Mouse (Mus musculus) small intestine, adult 2 months (tissue): ENCODE measurements around the gene Ap1ar. TPM values are rescaled to one million over a fixed set of nuclear protein-coding genes. Genes with fewer than 3 reads are reported as not detected.

ENCODE experiments used
- H3K27ac ChIP-seq: fragments of 200-500 bp; 2 replicates; pipeline ENCODE4 v1.5.1; 2012; ENCODE audit warnings: low read depth, low read length, control low read depth, inconsistent platforms; ENCODE audit not compliant: insufficient read depth
- H3K27me3 ChIP-seq: fragments of 200-500 bp; 2 replicates; pipeline ENCODE4 v1.6.1; 2012; ENCODE audit warnings: mild to moderate bottlenecking, moderate library complexity, low read length, inconsistent platforms; ENCODE audit not compliant: control insufficient read depth, insufficient read depth
- H3K36me3 ChIP-seq: fragments of 200-500 bp; 2 replicates; pipeline ENCODE4 v1.6.1; 2012; ENCODE audit warnings: mild to moderate bottlenecking, low read length, control low read depth, inconsistent platforms; ENCODE audit not compliant: control insufficient read depth, insufficient read depth
- H3K4me1 ChIP-seq: fragments of 200-500 bp; 2 replicates; pipeline ENCODE4 v1.6.1; 2012; ENCODE audit warnings: low read length, inconsistent platforms, mixed read lengths; ENCODE audit not compliant: control insufficient read depth, insufficient read depth, insufficient read length
- H3K4me3 ChIP-seq: fragments of 200-500 bp; 2 replicates; pipeline ENCODE4 v1.5.1; 2012; ENCODE audit warnings: low read depth, mild to moderate bottlenecking, control low read depth, inconsistent platforms, low read length, moderate library complexity
- CTCF ChIP-seq: fragments of 200-500 bp; IDR thresholded peaks from 2 replicates; pipeline ENCODE4 v1.5.1; 2012; ENCODE audit warnings: low read depth, mild to moderate bottlenecking, control low read depth, inconsistent platforms, low read length, moderate library complexity, mixed read lengths; ENCODE audit not compliant: insufficient replicate concordance, insufficient read length; ENCODE audit errors: extremely low read depth
- POLR2A ChIP-seq: fragments of 200-500 bp; IDR thresholded peaks from 2 replicates; pipeline ENCODE4 v1.6.1; 2012; ENCODE audit warnings: low read depth, mild to moderate bottlenecking, control low read depth, inconsistent platforms, low read length, moderate library complexity
- WGBS: fragments of 180-500 bp; shearing (Covaris S2); methylation state at CpG from one replicate; pipeline ENCODE4 v1.1.7; 2018; 5-methylcytosine and 5-hydroxymethylcytosine counted together
- polyA plus RNA-seq: library from polyadenylated mRNA; depleted of rRNA; stranded (reverse); fragments of >200 nt; gene quantifications from 2 replicates; pipeline ENCODE4 v1.2.3, GENCODE M21; 2012

Ap1ar gene
- polyA plus RNA-seq, 1 experiment: 38.8 TPM

DNA sequence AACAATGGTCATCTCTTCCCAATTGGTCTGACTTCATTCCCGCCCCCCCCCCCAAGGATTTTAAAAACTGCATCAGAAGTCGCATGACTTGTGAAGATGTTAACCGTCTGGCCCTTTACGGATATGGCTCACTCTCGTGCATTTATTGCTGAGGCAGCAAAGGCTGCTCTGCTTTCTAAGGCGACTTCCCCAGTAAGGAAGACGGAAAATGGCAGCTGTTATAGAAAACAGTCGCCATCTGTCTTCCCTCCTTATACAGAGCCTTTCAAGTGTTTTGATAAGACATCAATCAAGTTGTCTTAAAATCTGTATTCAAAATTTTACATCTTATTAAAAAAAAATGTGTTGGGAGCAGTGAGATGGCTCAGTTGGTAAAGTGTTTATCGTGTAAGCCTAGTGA is 15.4 kb upstream of the Ap1ar start:
- WGBS: 87% methylated on average over 9 of the region's 9 CpGs
- no peaks in the 10 kb centered on the region for H3K36me3 ChIP-seq
- TF ChIP-seq POLR2A (no peak), CTCF (no peak)
- no peaks in the 10 kb centered on the region for H3K27me3 ChIP-seq
- H3K4me1 ChIP-seq: peaks cover 9% of the 10 kb centered on the region; the same call in 1 of the 2 replicates
- H3K27ac ChIP-seq: no peak overlapping the region
- no peak overlapping the region for H3K4me3 ChIP-seq

DNA sequence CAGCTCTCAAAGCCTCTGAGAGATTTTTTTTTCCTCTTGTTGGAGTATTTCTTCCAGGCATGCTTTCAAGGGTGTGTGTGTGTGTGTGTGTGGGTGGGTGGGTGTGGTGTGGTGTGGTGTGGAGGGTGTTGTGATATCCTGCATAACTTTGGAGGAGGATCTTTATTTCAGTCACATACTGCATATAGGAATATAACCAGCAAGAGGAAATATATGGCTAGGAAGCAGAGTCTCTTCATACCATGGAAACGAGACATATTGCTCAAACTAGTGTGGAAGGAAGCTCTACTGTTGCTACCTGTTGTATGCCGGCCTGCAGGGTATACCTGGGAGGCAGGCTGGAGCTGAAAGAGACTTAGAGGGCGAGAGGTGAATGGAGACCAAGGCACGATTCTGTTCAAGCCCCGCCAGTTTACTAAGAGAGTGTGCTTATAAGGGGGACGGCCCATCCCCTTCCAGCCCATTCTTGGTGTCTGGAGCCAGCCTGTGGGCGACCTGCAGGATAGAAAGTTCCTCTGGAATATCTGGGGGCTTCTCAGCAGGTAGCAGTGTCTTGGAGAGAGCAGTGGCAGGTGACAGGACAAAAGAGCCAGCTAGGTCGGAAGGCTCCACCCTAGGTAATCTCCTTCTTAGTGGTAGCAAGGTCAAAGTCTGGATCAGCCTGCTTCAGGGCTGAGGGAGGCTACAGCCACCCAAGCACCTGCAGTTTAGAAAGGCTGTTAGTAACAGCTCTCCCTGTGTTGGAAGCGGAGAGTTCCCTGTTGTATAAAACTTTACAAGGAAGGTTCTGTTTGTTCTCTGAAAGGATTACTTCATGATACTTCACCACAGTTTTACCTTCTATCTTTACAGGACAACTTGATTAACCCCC is 13.7 kb upstream of the Ap1ar start:
- no peak for TF ChIP-seq POLR2A
- no peak for TF ChIP-seq CTCF
- peak overlapping the region; percentile 83 for H3K27ac ChIP-seq
- peaks cover 9% of the 10 kb centered on the region; the same call in 1 of the 2 replicates for H3K4me1 ChIP-seq
- no peaks in the 10 kb centered on the region for H3K36me3 ChIP-seq
- H3K4me3 ChIP-seq: peak overlapping the region; percentile 13; the same call in 1 of the 2 replicates
- H3K27me3 ChIP-seq: no peaks in the 10 kb centered on the region
- 23% methylated on average over 9 of the region's 9 CpGs for WGBS

DNA sequence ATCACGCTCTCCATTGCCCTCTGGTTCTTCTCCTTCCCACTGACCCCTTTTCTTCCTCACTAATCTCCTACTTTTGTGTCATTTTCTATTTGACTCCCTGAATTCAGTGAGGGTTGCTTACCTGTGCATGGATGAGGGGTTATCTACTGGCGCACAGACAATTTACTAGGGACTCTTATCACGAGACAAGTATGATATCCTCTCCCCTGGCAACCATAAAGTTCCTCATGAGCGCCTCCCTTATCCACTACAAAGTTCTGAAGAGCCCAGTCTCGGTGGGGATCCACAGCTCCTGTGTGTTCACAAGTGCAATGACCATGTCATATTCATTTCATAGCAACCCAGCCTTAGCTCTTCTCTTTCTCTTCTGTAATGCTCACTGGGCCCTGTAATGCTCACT is 12.6 kb upstream of the Ap1ar start:
- TF ChIP-seq CTCF (no peak), POLR2A (no peak)
- no peak overlapping the region for H3K4me3 ChIP-seq
- H3K36me3 ChIP-seq: no peaks in the 10 kb centered on the region
- peaks cover 9% of the 10 kb centered on the region; the same call in 1 of the 2 replicates for H3K4me1 ChIP-seq
- H3K27me3 ChIP-seq: no peaks in the 10 kb centered on the region
- WGBS: 45% methylated on average over 5 of the region's 5 CpGs
- H3K27ac ChIP-seq: no peak overlapping the region

GRCm38 (mm10) chr3:127848088-127848808 is 10.9 kb upstream of the Ap1ar start:
- 48% methylated on average over 11 of the region's 11 CpGs for WGBS
- Histone ChIP-seq H3K36me3 (no peaks in the 10 kb centered on the region), H3K27ac (no peak overlapping the region), H3K4me1 (peaks cover 11% of the 10 kb centered on the region; the same call in 1 of the 2 replicates), H3K4me3 (no peak overlapping the region), H3K27me3 (no peaks in the 10 kb centered on the region)
- TF ChIP-seq CTCF (no peak), POLR2A (no peak)

DNA sequence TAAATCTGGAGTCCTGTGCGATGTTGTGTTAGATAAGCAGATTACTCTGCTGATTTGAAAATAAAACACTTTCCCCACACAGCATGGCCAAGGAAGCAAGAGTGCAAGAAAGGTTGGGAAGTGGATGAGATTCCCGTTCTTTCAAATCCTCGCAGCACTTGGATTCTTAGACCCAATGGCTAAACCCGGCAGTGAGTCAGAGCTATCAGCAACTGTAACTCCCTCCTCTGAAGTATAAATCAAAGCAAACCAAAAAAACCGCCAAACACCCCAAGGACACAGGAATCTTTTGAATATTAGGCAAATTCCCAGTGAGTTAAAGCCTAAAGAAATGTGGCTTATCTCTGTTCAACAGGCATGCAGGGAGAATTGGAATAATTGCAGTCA is 6.6 kb upstream of the Ap1ar start:
- peaks cover 4% of the 10 kb centered on the region; the same call in 1 of the 2 replicates for H3K4me1 ChIP-seq
- 81% methylated on average over 5 of the region's 5 CpGs for WGBS
- H3K27me3 ChIP-seq: no peaks in the 10 kb centered on the region
- TF ChIP-seq POLR2A: no peak
- TF ChIP-seq CTCF: no peak
- no peak overlapping the region for H3K27ac ChIP-seq
- no peaks in the 10 kb centered on the region for H3K36me3 ChIP-seq
- H3K4me3 ChIP-seq: no peak overlapping the region

GRCm38 (mm10) chr3:127843324-127843940 is 6.1 kb upstream of the Ap1ar start:
- Histone ChIP-seq H3K27ac (no peak overlapping the region), H3K27me3 (no peaks in the 10 kb centered on the region), H3K4me1 (peaks cover 4% of the 10 kb centered on the region; the same call in 1 of the 2 replicates), H3K4me3 (no peak overlapping the region), H3K36me3 (no peaks in the 10 kb centered on the region)
- TF ChIP-seq POLR2A: no peak
- TF ChIP-seq CTCF: no peak
- WGBS: 75% methylated on average over 2 of the region's 2 CpGs
